Mouse (Mus musculus): Measurements from ENCODE around the gene Plekho1.
"Not testable (repeated sequence)": the region's sequence is repeated elsewhere in the genome, so short reads cannot be mapped to it uniquely, and the experiment has no call there.

The Plekho1 gene

GRCm38 (mm10) chr3:95978265-95978664, 17.5 kb downstream of the Plekho1 start:
- DNase-seq: no peak

GRCm38 (mm10) chr3:95977587-95977986, 18.2 kb downstream of the Plekho1 start:
- DNase-seq: not testable (repeated sequence)

DNA sequence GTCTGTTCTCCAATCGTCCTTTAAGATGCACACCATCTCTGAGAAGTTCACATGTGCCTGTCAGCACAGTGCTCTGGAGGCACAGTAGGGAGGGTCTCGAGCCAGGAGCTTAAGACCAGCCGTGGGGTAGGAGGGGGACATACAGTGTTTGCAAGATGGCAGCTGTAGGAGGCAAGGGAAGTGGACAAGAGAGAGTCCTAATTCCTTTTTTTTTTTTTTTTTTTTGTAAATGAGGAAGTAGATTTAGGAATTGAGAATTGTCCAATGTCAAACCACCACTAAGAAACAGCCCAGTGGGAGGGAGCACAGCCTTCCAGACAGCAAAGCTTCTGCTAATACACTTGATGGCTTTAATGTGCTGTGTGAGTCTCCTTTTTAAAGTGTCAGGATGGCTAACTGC, 18.7 kb downstream of the Plekho1 start:
- no peak for DNase-seq

- DNase-seq: no peak
These were observed 22.7 kb downstream of the Plekho1 start for GRCm38 (mm10) chr3:95972873-95973634.

DNA sequence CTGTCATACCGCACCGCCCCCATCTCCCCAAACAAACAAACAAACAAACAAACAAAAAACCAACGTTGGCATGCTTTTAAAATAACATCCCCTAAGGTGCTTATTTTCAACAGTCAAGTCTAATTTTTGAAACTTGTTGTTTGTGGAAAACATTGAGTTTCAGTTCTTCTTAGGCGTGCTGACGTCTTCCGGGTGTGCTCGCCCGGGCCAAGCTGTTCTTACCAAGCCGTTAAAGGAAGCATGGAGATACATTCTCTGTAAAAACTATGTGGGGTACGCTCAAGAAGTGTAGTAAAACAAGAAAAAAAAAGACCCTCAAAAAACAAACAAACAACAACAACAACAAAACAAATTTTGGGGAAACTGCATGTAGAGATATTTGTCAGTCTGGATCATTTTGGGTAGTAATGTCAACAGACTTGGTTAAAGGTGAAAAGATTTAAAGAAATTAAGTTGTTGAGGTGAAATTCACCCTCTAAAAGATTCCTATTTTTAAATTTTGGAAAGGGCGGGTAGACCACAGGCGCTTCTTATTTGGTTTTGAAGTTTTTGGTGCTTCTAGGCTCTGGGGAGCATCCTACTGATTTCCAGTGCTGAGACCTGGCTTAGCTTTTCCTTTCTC, 23.4 kb downstream of the Plekho1 start:
- DNase-seq: no peak

- not testable (repeated sequence) for DNase-seq
These were observed 25.1 kb downstream of the Plekho1 start for GRCm38 (mm10) chr3:95970661-95971060.

DNA sequence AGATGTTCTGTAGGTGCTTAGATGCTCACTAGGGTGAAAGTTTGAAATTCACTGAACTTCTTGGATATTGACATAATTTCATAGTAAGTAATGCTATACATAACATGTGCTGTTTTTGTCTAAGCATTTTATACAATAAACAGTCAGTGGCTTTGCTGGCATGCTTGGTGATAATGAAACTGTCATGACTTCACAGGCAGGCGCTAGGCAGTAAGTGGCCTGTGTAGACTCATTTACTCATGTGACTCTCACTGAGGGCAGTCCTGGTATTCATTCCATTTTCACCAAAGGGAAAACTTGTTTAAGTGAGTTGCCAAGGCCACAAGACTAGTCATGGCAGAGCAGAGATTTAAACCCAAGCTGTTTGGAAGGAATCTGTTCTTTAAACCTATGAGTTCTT, 26.5 kb downstream of the Plekho1 start:
- DNase-seq: no peak

- DNase-seq: no peak
These were observed 30.0 kb downstream of the Plekho1 start for GRCm38 (mm10) chr3:95965518-95966451.

DNA sequence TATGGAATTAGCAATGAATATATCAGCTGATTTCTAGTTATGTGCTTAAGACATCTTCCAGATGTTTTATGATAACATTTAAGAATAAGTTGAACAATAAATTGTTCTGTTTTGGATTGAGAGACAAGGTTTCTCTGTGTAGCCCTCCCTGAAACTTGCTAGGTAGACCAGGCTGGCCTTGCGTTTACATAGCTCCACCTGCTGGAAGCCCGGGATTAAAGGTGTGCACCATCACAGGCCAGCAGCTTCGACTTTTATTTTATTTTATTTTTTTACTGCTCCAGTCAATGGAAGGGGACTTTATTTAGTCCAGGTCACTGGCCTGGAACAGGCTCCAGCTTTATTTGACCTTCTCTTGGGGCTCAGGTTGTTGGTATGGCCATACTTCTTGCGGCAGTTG, 32.1 kb downstream of the Plekho1 start:
- DNase-seq: peak; percentile 50

DNA sequence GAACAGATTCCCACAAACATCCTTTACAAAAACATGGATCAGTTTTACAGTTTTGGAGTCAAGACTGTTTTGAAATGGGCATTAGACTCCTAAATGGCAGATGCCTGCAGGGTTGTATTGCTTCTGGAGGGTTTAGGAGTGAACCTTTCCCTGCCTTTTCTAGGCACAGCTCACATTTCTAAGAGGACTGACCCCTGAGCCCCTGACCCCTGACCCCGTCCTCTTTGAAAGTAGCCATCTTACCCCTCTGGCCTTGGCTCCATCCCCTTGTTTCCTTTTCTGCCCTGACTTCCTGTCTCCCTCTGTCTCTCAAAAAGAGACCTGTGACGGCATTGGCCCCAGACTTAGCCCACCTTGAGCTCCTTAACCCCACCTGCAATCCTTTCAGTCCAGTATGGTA, 32.6 kb downstream of the Plekho1 start:
- DNase-seq: no peak

GRCm38 (mm10) chr3:95962182-95962581, 33.6 kb downstream of the Plekho1 start:
- not testable (repeated sequence) for DNase-seq

DNA sequence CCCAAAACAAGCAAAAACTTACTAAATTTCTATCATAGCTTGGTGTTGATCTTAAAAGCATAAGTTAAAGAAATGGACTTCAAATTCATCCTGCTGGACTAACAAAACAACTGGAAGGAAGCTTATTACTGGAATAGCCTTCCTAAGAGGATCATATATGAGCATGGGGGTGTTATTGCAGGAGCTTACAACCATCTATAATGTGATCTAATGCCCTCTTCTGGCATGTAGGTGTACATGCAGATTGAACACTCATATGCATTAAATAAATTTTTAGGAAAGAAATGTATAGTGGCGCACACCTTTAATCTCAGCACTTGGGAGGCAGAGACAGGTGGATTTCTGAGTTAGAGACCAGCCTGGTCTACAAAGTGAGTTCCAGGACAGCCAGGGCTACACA, 36.0 kb downstream of the Plekho1 start:
- DNase-seq: no peak

GRCm38 (mm10) chr3:95959082-95959481, 36.7 kb downstream of the Plekho1 start:
- peak; percentile 59 for DNase-seq

DNA sequence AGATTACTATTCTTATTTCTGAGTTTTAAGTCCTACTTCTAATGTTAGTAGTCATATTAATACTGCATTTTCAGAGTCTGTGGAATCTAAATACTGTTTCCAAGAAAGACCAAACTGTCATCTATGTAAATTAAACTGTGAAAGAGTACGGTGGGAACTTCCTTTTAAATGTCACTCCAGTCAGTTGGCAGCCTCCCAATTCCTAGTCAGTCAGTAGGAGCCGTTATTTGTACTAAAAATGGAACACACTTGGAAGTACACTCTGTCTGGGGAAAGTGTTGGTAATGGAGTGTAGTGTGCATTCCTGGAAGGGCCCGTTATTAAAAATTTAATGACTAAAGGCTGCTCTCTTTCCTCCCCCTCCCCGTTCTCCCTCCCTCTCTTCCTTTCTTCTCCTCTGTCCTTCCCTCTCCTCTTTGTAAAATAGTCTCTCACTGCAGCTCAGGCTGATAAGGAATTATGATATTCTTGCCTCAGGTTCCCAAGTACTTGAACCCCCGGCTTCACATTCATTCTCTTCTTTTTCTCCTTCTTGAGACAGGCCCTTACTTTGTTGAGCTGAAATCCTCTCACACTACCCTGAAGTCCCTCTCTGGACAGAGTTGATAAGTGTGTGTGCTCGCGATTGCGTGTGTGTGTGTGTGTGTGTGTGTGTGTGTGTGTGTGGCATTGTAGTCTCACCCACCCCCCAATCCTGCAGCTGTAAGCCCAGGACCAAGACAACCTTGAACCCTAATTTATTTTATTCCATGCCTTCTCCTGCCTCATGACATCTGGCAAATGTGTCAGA, 38.2 kb downstream of the Plekho1 start:
- DNase-seq: peak; percentile 20

DNA sequence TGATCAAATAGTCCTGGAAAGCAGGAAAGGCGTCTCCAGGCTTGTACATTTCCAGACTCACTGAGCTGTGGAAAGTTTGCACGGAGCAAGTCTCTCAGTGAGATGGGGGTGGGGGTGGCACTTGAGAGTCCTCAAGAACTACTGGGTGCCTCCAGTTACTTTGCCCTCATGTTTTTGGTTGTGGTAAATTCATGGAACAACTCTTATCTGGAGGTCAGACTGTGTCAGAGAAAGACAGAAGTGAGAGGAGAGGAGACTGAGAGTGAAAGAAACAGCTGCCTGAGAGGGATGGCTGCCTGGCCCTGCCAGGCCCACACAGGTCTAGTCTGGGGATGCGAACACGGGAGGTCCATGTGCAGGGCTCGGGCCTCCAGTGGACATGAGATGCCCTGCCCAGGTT, 40.5 kb downstream of the Plekho1 start:
- DNase-seq: no peak

DNA sequence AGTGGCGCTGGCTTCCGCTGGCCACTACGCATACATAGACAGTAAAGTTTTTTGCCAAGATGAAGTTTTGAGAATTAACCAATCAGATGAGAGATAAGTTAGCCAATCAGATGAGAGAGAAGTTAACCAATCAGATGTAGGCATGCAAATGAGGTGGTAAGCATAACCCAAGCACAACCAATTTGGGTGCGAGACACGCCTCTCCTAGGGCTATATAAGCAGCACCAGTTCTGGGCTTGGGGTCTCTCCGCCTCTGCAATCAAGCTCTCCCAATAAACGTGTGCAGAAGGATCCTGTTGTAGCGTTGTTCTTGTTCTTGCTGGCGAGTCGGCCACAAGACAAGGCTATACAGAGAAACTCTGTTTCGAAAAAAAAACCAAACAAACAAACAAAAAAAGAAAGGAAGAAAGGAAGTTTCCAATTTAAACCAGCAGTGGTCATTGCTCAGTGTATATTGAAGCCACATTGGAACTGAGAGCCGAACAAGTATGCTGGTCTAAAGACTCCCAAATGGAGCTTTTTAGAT, 41.1 kb downstream of the Plekho1 start:
- not testable (repeated sequence) for DNase-seq

- DNase-seq: no peak
These were observed 42.3 kb downstream of the Plekho1 start for GRCm38 (mm10) chr3:95953522-95953921.

DNA sequence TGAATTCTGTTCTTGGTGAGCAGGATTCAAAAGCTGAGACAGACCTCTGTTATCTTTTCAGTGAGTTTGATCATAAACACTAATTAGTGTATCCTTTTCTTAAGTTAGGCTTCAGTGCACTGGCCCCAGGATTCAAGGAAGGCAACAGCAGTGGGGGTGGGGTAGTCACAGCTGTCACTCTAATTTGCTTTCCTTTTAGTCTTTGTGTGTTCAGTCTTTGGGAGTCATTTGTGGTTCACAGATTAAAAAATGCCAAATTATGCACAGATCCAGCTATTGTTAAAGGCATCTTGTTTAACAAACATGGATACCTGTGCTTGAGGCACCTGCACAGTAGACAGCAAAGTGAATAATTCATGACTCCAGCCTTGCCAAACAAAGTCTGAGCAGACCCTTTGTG, 42.8 kb downstream of the Plekho1 start:
- DNase-seq: no peak

DNA sequence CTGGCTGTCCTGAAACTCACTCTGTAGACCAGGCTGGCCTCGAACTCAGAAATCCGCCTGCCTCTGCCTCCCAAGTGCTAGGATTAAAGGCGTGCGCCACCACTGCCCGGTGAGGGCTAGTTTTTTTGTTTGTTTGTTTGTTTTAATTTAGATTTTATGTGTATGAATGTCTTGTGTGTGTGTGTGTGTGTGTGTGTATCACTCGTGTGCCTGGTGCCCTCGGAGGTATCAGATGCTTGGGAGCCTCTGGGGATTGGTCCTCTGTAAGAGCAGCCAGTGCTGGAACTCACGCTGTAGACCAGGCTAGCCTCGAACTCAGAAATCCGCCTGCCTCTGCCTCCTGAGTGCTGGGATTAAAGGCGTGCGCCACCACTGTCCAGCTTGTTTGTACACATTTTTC, 44.2 kb downstream of the Plekho1 start:
- not testable (repeated sequence) for DNase-seq

- peak; percentile 95 for DNase-seq
These were observed 44.8 kb downstream of the Plekho1 start for GRCm38 (mm10) chr3:95950763-95951551.

DNA sequence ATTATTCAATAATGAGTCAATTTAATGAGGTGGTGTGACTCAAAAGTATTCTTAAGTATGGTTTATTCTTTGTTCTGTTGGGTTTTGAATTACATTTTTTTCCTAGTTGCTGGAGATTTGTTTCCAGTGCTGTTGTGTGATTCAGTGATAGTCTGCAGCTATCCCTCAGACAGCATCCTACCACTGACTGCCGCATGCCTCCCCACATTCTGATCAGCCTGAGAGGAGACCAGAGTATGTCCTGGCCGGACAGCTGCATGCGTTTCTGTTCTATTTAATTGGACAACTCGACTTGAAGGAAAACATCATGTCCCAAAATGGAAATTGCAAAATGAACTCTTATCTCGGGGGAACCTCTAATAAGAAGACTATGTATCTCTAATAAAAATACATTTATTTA, 47.5 kb downstream of the Plekho1 start:
- no peak for DNase-seq

Measured in kidney, adult 9 months (tissue).